Mouse (Mus musculus): Measurements from ENCODE around the gene Lamp1. TPM values are rescaled to one million over a fixed set of nuclear protein-coding genes. Genes with fewer than 3 reads are reported as not detected.
A peak's percentile ranks its signal among the peaks of the same experiment; 100 is the strongest.

Gene Lamp1
- total RNA-seq, 2 experiments from 2014 or later = 222 to 232 TPM

- no peak for DNase-seq
- intact Hi-C loops (cut with DNase I; ENCODE audit: low total_unique reads) = no loop called here
Measured at GRCm38 (mm10) chr8:13190235-13190634, 31.3 kb downstream of the Lamp1 start.

GRCm38 (mm10) chr8:13194818-13195217, 35.9 kb downstream of the Lamp1 start:
- intact Hi-C loops (cut with DNase I; ENCODE audit: low total_unique reads) = no loop called here
- no peak for DNase-seq

GRCm38 (mm10) chr8:13197493-13197892, 38.5 kb downstream of the Lamp1 start:
- no peak for DNase-seq
- intact Hi-C loops (cut with DNase I; ENCODE audit: low total_unique reads) = no loop called here

GRCm38 (mm10) chr8:13199385-13200061, 40.6 kb downstream of the Lamp1 start:
- DNase-seq = no peak
- intact Hi-C loops (cut with DNase I; ENCODE audit: low total_unique reads) = no loop called here

- intact Hi-C loops (cut with DNase I; ENCODE audit: low total_unique reads) = no loop called here
Measured at GRCm38 (mm10) chr8:13200301-13201012, 41.5 kb downstream of the Lamp1 start, which contains the start of gene Grtp1. Gene Grtp1 (minus strand): TSS chr8:13200620.

GRCm38 (mm10) chr8:13201013-13201334, 42.0 kb downstream of the Lamp1 start:
- no peak for DNase-seq
- intact Hi-C loops (cut with DNase I; ENCODE audit: low total_unique reads) = no loop called here

More at GRCm38 (mm10) chr8:13200301-13201012, 41.5 kb downstream of the Lamp1 start, which contains the start of gene Grtp1:
- DNase-seq = peak; percentile 56

GRCm38 (mm10) chr8:13202041-13202440, 43.1 kb downstream of the Lamp1 start:
- intact Hi-C loops (cut with DNase I; ENCODE audit: low total_unique reads) = no loop called here
- no peak for DNase-seq

- intact Hi-C loops (cut with DNase I; ENCODE audit: low total_unique reads) = no loop called here
- no peak for DNase-seq
Measured at GRCm38 (mm10) chr8:13202806-13203205, 43.8 kb downstream of the Lamp1 start.

- no peak for DNase-seq
Measured at GRCm38 (mm10) chr8:13203472-13203871, 44.5 kb downstream of the Lamp1 start.

GRCm38 (mm10) chr8:13204371-13205140, 45.6 kb downstream of the Lamp1 start:
- no peak for DNase-seq
- intact Hi-C loops (cut with DNase I; ENCODE audit: low total_unique reads) = no loop called here

More at GRCm38 (mm10) chr8:13203472-13203871, 44.5 kb downstream of the Lamp1 start:
- intact Hi-C loops (cut with DNase I; ENCODE audit: low total_unique reads) = no loop called here

- no peak for DNase-seq
- intact Hi-C loops (cut with DNase I; ENCODE audit: low total_unique reads) = no loop called here
Measured at GRCm38 (mm10) chr8:13205311-13205710, 46.4 kb downstream of the Lamp1 start.

- intact Hi-C loops (cut with DNase I; ENCODE audit: low total_unique reads) = no loop called here
- no peak for DNase-seq
Measured at GRCm38 (mm10) chr8:13206290-13206689, 47.3 kb downstream of the Lamp1 start.

- intact Hi-C loops (cut with DNase I; ENCODE audit: low total_unique reads) = no loop called here
- peak; percentile 81 for DNase-seq
Measured at GRCm38 (mm10) chr8:13208627-13209355, 49.8 kb downstream of the Lamp1 start.

GRCm38 (mm10) chr8:13209770-13210169, 50.8 kb downstream of the Lamp1 start:
- intact Hi-C loops (cut with DNase I; ENCODE audit: low total_unique reads) = loop anchor here (5.0 kb wide), 1 partner anchor 227 kb away; no protein-coding TSS in a partner anchor
- peak; percentile 32 for DNase-seq

- DNase-seq = peak; percentile 91
Measured at GRCm38 (mm10) chr8:13213479-13214268, 54.7 kb downstream of the Lamp1 start.

GRCm38 (mm10) chr8:13216386-13216785, 57.4 kb downstream of the Lamp1 start:
- no peak for DNase-seq
- intact Hi-C loops (cut with DNase I; ENCODE audit: low total_unique reads) = no loop called here

More at GRCm38 (mm10) chr8:13213479-13214268, 54.7 kb downstream of the Lamp1 start:
- intact Hi-C loops (cut with DNase I; ENCODE audit: low total_unique reads) = loop anchor here (5.0 kb wide), 1 partner anchor 231 kb away; no protein-coding TSS in a partner anchor

- intact Hi-C loops (cut with DNase I; ENCODE audit: low total_unique reads) = no loop called here
- DNase-seq = no peak
Measured at GRCm38 (mm10) chr8:13217093-13217492, 58.1 kb downstream of the Lamp1 start.

- no peak for DNase-seq
- intact Hi-C loops (cut with DNase I; ENCODE audit: low total_unique reads) = no loop called here
Measured at GRCm38 (mm10) chr8:13217986-13218385, 59.0 kb downstream of the Lamp1 start.

- DNase-seq = no peak
- intact Hi-C loops (cut with DNase I; ENCODE audit: low total_unique reads) = no loop called here
Measured at GRCm38 (mm10) chr8:13218441-13218840, 59.5 kb downstream of the Lamp1 start.

All from gastrocnemius, postnatal 14 days (tissue).